8 mouse cellular contexts compared by ENCODE assay signal in genomic region chr11:116146294-116146985, GRCm38 (mm10). TPM values are rescaled to one million over a fixed set of nuclear protein-coding genes. Genes with fewer than 3 reads are reported as not detected.
DNase-seq lines count a peak whose midpoint lies in the region; ATAC-seq and TF ChIP-seq lines count a peak whose summit lies in the region.

No protein-coding gene starts in this region.

- peaks cover 98% of the 10 kb centered on the region for H3K36me3 ChIP-seq in limb, embryonic 15.5 days
- peaks cover 100% of the 10 kb centered on the region for H3K36me3 ChIP-seq in limb, embryonic 10.5 days
- H3K36me3 ChIP-seq in intestine, embryonic 16.5 days (ENCODE audit: control insufficient read depth, insufficient read depth, low read length), result peaks cover 16% of the 10 kb centered on the region

- TF ChIP-seq POLR2A in cerebellum, adult 2 months (IDR thresholded peaks at IDR 0.05; ENCODE audit: borderline replicate concordance, insufficient read depth, low read length), result no peak

- DNase-seq in limb, embryonic 10.5 days (ENCODE audit: low spot score), result no peak
- peak; percentile 72 to 76 for DNase-seq in cerebellum, adult 2 months
- peak; percentile 74 to 81 for DNase-seq in kidney, adult 8-10 months
- peak; percentile 80 to 83 for DNase-seq in left cerebral cortex, postnatal 36 days (ENCODE audit: low spot score in 2 of 2)
- no peak for DNase-seq in gastrocnemius, adult 8-10 months (ENCODE audit: low spot score in 2 of 2)
- DNase-seq in spleen, postnatal 14 days (ENCODE audit: low spot score in 2 of 2), result no peak

- H3K27ac ChIP-seq in limb, embryonic 15.5 days, result peak overlapping the region; percentile 38; the same call in 1 of the 2 replicates
- no peak overlapping the region; the same call in 1 of the 2 replicates for H3K27ac ChIP-seq in limb, embryonic 10.5 days
- peak overlapping the region; percentile 79 for H3K27ac ChIP-seq in cerebellum, adult 2 months (ENCODE audit: insufficient read depth, low read length)
- H3K27ac ChIP-seq in intestine, embryonic 16.5 days (ENCODE audit: low read length), result no peak overlapping the region

- H3K4me2 ChIP-seq in limb, embryonic 15.5 days, result no peak overlapping the region
- H3K4me2 ChIP-seq in intestine, embryonic 16.5 days (ENCODE audit: low read depth, low read length), result no peak overlapping the region

- intact Hi-C loops in left cerebral cortex, postnatal 36 days (cut with DNase I), result loop anchor here (5.0 kb wide), 1 partner anchor 51 kb away; the partner anchor contains the start of genes Acox1 and Ten1

- no peaks in the 10 kb centered on the region for H3K27me3 ChIP-seq in limb, embryonic 15.5 days
- H3K27me3 ChIP-seq in limb, embryonic 10.5 days (ENCODE audit: low read depth, poor library complexity, severe bottlenecking), result no peaks in the 10 kb centered on the region
- H3K27me3 ChIP-seq in cerebellum, adult 2 months (ENCODE audit: control insufficient read depth, insufficient read depth, low read length), result no peaks in the 10 kb centered on the region
- H3K27me3 ChIP-seq in intestine, embryonic 16.5 days (replicated peaks; ENCODE audit: control insufficient read depth, insufficient read depth, low read length), result no peaks in the 10 kb centered on the region

- H3K4me1 ChIP-seq in limb, embryonic 15.5 days, result no peaks in the 10 kb centered on the region
- peaks cover 44% of the 10 kb centered on the region for H3K4me1 ChIP-seq in limb, embryonic 10.5 days
- H3K4me1 ChIP-seq in cerebellum, adult 2 months (ENCODE audit: control insufficient read depth, insufficient read depth, low read length), result peaks cover 46% of the 10 kb centered on the region
- no peaks in the 10 kb centered on the region for H3K4me1 ChIP-seq in intestine, embryonic 16.5 days (ENCODE audit: control insufficient read depth, insufficient read depth, low read length)

- WGBS in limb, embryonic 15.5 days, result 79% methylated on average over 25 of the region's 25 CpGs
- WGBS in limb, embryonic 10.5 days, result 78% methylated on average over 25 of the region's 25 CpGs
- WGBS in cerebellum, adult 2 months, result 14% methylated on average over 25 of the region's 25 CpGs
- WGBS in intestine, embryonic 16.5 days, result 79% methylated on average over 25 of the region's 25 CpGs

- no peak overlapping the region for H3K9ac ChIP-seq in limb, embryonic 15.5 days
- H3K9ac ChIP-seq in intestine, embryonic 16.5 days (ENCODE audit: low read depth, low read length), result no peak overlapping the region

- no peak for TF ChIP-seq CTCF in cerebellum, adult 2 months (IDR thresholded peaks at IDR 0.05; ENCODE audit: borderline replicate concordance, insufficient read depth, low read depth, low read length)

- no peak overlapping the region for H3K4me3 ChIP-seq in limb, embryonic 15.5 days
- H3K4me3 ChIP-seq in limb, embryonic 10.5 days, result no peak overlapping the region
- H3K4me3 ChIP-seq in cerebellum, adult 2 months (replicated peaks; ENCODE audit: insufficient read depth, low read depth, low read length), result peak overlapping the region; percentile 10
- no peak overlapping the region for H3K4me3 ChIP-seq in intestine, embryonic 16.5 days (ENCODE audit: low read length)

- ATAC-seq in limb, embryonic 15.5 days (ENCODE audit: insufficient number of reproducible peaks, low FRiP score, low TSS enrichment, low read depth), result no peak
- no peak for ATAC-seq in intestine, embryonic 16.5 days

- H3K9me3 ChIP-seq in limb, embryonic 15.5 days, result no peaks in the 10 kb centered on the region
- no peaks in the 10 kb centered on the region for H3K9me3 ChIP-seq in limb, embryonic 10.5 days (replicated peaks)
- no peaks in the 10 kb centered on the region for H3K9me3 ChIP-seq in intestine, embryonic 16.5 days (ENCODE audit: control insufficient read depth, low read length)

RNA-seq across cellular contexts. Expression of gene Mrpl38, which starts 7.8 kb away (rescaled TPM):
- polyA plus RNA-seq in limb, embryonic 15.5 days (2015; fragmentation: Nextera tagmentation; extraction: Ambion mirVana), result 83.9 and 85.5 TPM in 2 replicates
- 116 and 118 TPM in 2 replicates for polyA plus RNA-seq in limb, embryonic 10.5 days (2016; fragmentation: Nextera tagmentation; extraction: Ambion mirVana)
- polyA plus RNA-seq in cerebellum, adult 2 months (2012; rRNA removed), result 61.9 and 66.2 TPM in 2 replicates
- 10 to 100 TPM; 58.3 to 62.1 TPM for total RNA-seq in left cerebral cortex, postnatal 36 days (2021)
- 104 and 110 TPM in 2 replicates for polyA plus RNA-seq in intestine, embryonic 16.5 days (2015; fragmentation: Nextera tagmentation; extraction: Ambion mirVana)
- total RNA-seq in gastrocnemius, adult 8-10 months (2022), result 10 to 100 TPM; 46.4 to 51.6 (median 50.3) TPM

RNA-seq across cellular contexts. Expression of gene Trim65, which starts 15.5 kb away (rescaled TPM):
- polyA plus RNA-seq in limb, embryonic 15.5 days (2015; fragmentation: Nextera tagmentation; extraction: Ambion mirVana), result 4.1 and 4.5 TPM in 2 replicates
- polyA plus RNA-seq in limb, embryonic 10.5 days (2016; fragmentation: Nextera tagmentation; extraction: Ambion mirVana), result 1.9 and 2.1 TPM in 2 replicates
- 7.9 and 9.3 TPM in 2 replicates for polyA plus RNA-seq in cerebellum, adult 2 months (2012; rRNA removed)
- total RNA-seq in left cerebral cortex, postnatal 36 days (2021), result 1 to 10 TPM; 7.2 to 8.4 TPM
- polyA plus RNA-seq in intestine, embryonic 16.5 days (2015; fragmentation: Nextera tagmentation; extraction: Ambion mirVana), result 7.7 and 9.3 TPM in 2 replicates
- total RNA-seq in gastrocnemius, adult 8-10 months (2022), result 1 to 10 TPM; 3.4 to 4.5 (median 4.0) TPM

RNA-seq across cellular contexts. Expression of gene Trim47, which starts 19.4 kb away (rescaled TPM):
- polyA plus RNA-seq in limb, embryonic 15.5 days (2015; fragmentation: Nextera tagmentation; extraction: Ambion mirVana), result 31.2 and 42.4 TPM in 2 replicates
- polyA plus RNA-seq in limb, embryonic 10.5 days (2016; fragmentation: Nextera tagmentation; extraction: Ambion mirVana), result 3.2 and 4.9 TPM in 2 replicates
- 4.1 TPM in 2 replicates for polyA plus RNA-seq in cerebellum, adult 2 months (2012; rRNA removed)
- total RNA-seq in left cerebral cortex, postnatal 36 days (2021), result 1 to 10 TPM; 7.0 to 9.6 TPM
- polyA plus RNA-seq in intestine, embryonic 16.5 days (2015; fragmentation: Nextera tagmentation; extraction: Ambion mirVana), result 13.9 and 14.7 TPM in 2 replicates
- total RNA-seq in gastrocnemius, adult 8-10 months (2022), result 1 to 10 TPM; 5.7 to 7.6 (median 6.3) TPM

RNA-seq across cellular contexts. Expression of gene Fbf1, which starts 21.5 kb away (rescaled TPM):
- polyA plus RNA-seq in limb, embryonic 15.5 days (2015; fragmentation: Nextera tagmentation; extraction: Ambion mirVana), result 36.4 and 38.3 TPM in 2 replicates
- 51.7 and 56.8 TPM in 2 replicates for polyA plus RNA-seq in limb, embryonic 10.5 days (2016; fragmentation: Nextera tagmentation; extraction: Ambion mirVana)
- polyA plus RNA-seq in cerebellum, adult 2 months (2012; rRNA removed), result 81.1 and 83.0 TPM in 2 replicates
- total RNA-seq in left cerebral cortex, postnatal 36 days (2021), result 10 to 100 TPM; 65.5 to 98.0 TPM
- 15.4 and 16.9 TPM in 2 replicates for polyA plus RNA-seq in intestine, embryonic 16.5 days (2015; fragmentation: Nextera tagmentation; extraction: Ambion mirVana)
- total RNA-seq in gastrocnemius, adult 8-10 months (2022), result 10 to 100 TPM in 2 of 4 experiments, 1 to 10 TPM in 2; 8.3 to 12.8 (median 10.0) TPM

RNA-seq across cellular contexts. Expression of gene Ten1, which starts 52.2 kb away (rescaled TPM):
- polyA plus RNA-seq in limb, embryonic 15.5 days (2015; fragmentation: Nextera tagmentation; extraction: Ambion mirVana), result 80.8 and 86.6 TPM in 2 replicates
- 61.5 and 65.4 TPM in 2 replicates for polyA plus RNA-seq in limb, embryonic 10.5 days (2016; fragmentation: Nextera tagmentation; extraction: Ambion mirVana)
- polyA plus RNA-seq in cerebellum, adult 2 months (2012; rRNA removed), result 55.2 and 56.8 TPM in 2 replicates
- total RNA-seq in left cerebral cortex, postnatal 36 days (2021), result 10 to 100 TPM; 41.3 to 41.6 TPM
- polyA plus RNA-seq in intestine, embryonic 16.5 days (2015; fragmentation: Nextera tagmentation; extraction: Ambion mirVana), result 106 and 115 TPM in 2 replicates
- total RNA-seq in gastrocnemius, adult 8-10 months (2022), result 10 to 100 TPM; 15.7 to 18.4 (median 17.2) TPM

Comparison
In these comparisons a context has a peak if more than half of its experiments do, and no peak if none do; other contexts are left out.
1. H3K27ac ChIP-seq: peak in limb, embryonic 15.5 days (single experiment) and cerebellum, adult 2 months (single experiment); none in limb, embryonic 10.5 days (single experiment) and intestine, embryonic 16.5 days (single experiment).
2. DNase-seq: peak in cerebellum, adult 2 months (2 of 2), kidney, adult 8-10 months (2 of 2) and left cerebral cortex, postnatal 36 days (2 of 2); none in limb, embryonic 10.5 days (single experiment), gastrocnemius, adult 8-10 months (0 of 2) and spleen, postnatal 14 days (0 of 2).